Mouse (Mus musculus) regulatory T cell (primary cell): ENCODE data around the gene Grrp1.

Experiments used
- in situ Hi-C: fragments of 300-600 bp; cut with MboI, MseI; formaldehyde crosslinking; loops from one replicate; pipeline ENCODE4 v1.15.1; 2025; ENCODE audit warnings: high pct_unique_total_duplicates

Grrp1 gene

GRCm38 (mm10) chr4:134253722-134254324 is at the start of gene Grrp1:
Gene Grrp1 (minus strand): TSS chr4:134254106.
- in situ Hi-C loops, result loop anchor here (10.0 kb wide), 1 partner anchor 1461 kb away; no protein-coding TSS in a partner anchor

GRCm38 (mm10) chr4:134302084-134302483 is 48.2 kb upstream of the Grrp1 start:
- in situ Hi-C loops, result loop anchor here (5.0 kb wide), 1 partner anchor 70 kb away; no protein-coding TSS in a partner anchor

- in situ Hi-C loops, result loop anchor here (5.0 kb wide), 1 partner anchor 72 kb away; no protein-coding TSS in a partner anchor
These were observed 46.4 kb upstream of the Grrp1 start for GRCm38 (mm10) chr4:134300316-134300715.

GRCm38 (mm10) chr4:134299498-134299810 is 45.5 kb upstream of the Grrp1 start:
- in situ Hi-C loops, result loop anchor here (5.0 kb wide), 1 partner anchor 42 kb away; no protein-coding TSS in a partner anchor

- in situ Hi-C loops, result loop anchor here (5.0 kb wide), 1 partner anchor 42 kb away; no protein-coding TSS in a partner anchor
These were observed 45.0 kb upstream of the Grrp1 start for GRCm38 (mm10) chr4:134298626-134299497.

- in situ Hi-C loops, result loop anchor here (5.0 kb wide), 1 partner anchor 40 kb away; no protein-coding TSS in a partner anchor
These were observed 43.5 kb upstream of the Grrp1 start for GRCm38 (mm10) chr4:134297369-134297768.

GRCm38 (mm10) chr4:134296523-134296922 is 42.6 kb upstream of the Grrp1 start:
- in situ Hi-C loops, result loop anchor here (5.0 kb wide), 1 partner anchor 39 kb away; no protein-coding TSS in a partner anchor

- in situ Hi-C loops, result loop anchor here (5.0 kb wide), 1 partner anchor 39 kb away; no protein-coding TSS in a partner anchor
These were observed 42.2 kb upstream of the Grrp1 start for GRCm38 (mm10) chr4:134296096-134296495.

- in situ Hi-C loops, result no loop called here
These were observed 39.8 kb upstream of the Grrp1 start for GRCm38 (mm10) chr4:134293692-134294163.

GRCm38 (mm10) chr4:134293061-134293691 is 39.3 kb upstream of the Grrp1 start:
- in situ Hi-C loops, result no loop called here

GRCm38 (mm10) chr4:134292067-134292466 is 38.2 kb upstream of the Grrp1 start:
- in situ Hi-C loops, result no loop called here

- in situ Hi-C loops, result no loop called here
These were observed 34.7 kb upstream of the Grrp1 start for GRCm38 (mm10) chr4:134288397-134289256.

- in situ Hi-C loops, result no loop called here
These were observed 33.7 kb upstream of the Grrp1 start, which contains the start of gene Pdik1l for GRCm38 (mm10) chr4:134287575-134288025. Gene Pdik1l (minus strand): TSS chr4:134287895.

GRCm38 (mm10) chr4:134287168-134287564 is 33.3 kb upstream of the Grrp1 start:
- in situ Hi-C loops, result no loop called here

- in situ Hi-C loops, result no loop called here
These were observed 32.6 kb upstream of the Grrp1 start for GRCm38 (mm10) chr4:134286226-134287167.

- in situ Hi-C loops, result no loop called here
These were observed 31.0 kb upstream of the Grrp1 start for GRCm38 (mm10) chr4:134284942-134285341.

GRCm38 (mm10) chr4:134273417-134274345 is 19.8 kb upstream of the Grrp1 start:
- in situ Hi-C loops, result no loop called here

- in situ Hi-C loops, result no loop called here
These were observed 19.0 kb upstream of the Grrp1 start for GRCm38 (mm10) chr4:134272731-134273416.
